Mouse (Mus musculus) heart, adult 2 months (tissue): ENCODE measurements at regions not wholly inside any gene's neighbourhood (a gene's known extent, or its start where the extent isn't known, plus 50 kb on each side); places are given as distances from the start of the nearest gene placed in this dataset.

Source experiments
- DNase-seq, 2 experiments: peaks; one replicate each; pipeline ENCODE4 v3.0.0; 2021
- H3K27ac ChIP-seq: fragments of 200-600 bp; 2 replicates; pipeline ENCODE4 v1.8.1; 2022
- H3K27me3 ChIP-seq: fragments of 200-500 bp; 2 replicates; pipeline ENCODE4 v1.6.1; 2012; ENCODE audit warnings: mild to moderate bottlenecking, low read length, inconsistent platforms, mixed read lengths; ENCODE audit not compliant: control insufficient read depth, insufficient read depth
- H3K36me3 ChIP-seq: fragments of 200-500 bp; 2 replicates; pipeline ENCODE4 v1.6.1; 2012; ENCODE audit warnings: low read length, inconsistent platforms; ENCODE audit not compliant: control insufficient read depth, insufficient read depth
- H3K4me1 ChIP-seq: fragments of 200-500 bp; 2 replicates; pipeline ENCODE4 v1.6.1; 2011; ENCODE audit warnings: low read length; ENCODE audit not compliant: control insufficient read depth, insufficient read depth
- H3K4me3 ChIP-seq: fragments of 200-600 bp; 2 replicates; pipeline ENCODE4 v1.8.1; 2022
- H3K79me2 ChIP-seq: fragments of 200-500 bp; replicated peaks from 2 replicates; pipeline ENCODE4 v1.6.1; 2012; ENCODE audit warnings: mild to moderate bottlenecking, inconsistent platforms, low read length, moderate library complexity, mixed read lengths; ENCODE audit not compliant: control insufficient read depth, insufficient read depth
- H3K9ac ChIP-seq: fragments of 200-500 bp; 2 replicates; pipeline ENCODE4 v1.6.1; 2012; ENCODE audit warnings: low read depth, mild to moderate bottlenecking, control low read depth, inconsistent platforms, low read length, mixed read lengths
- CTCF ChIP-seq: fragments of 200-600 bp; IDR thresholded peaks from 2 replicates; pipeline ENCODE4 v1.8.1; 2022; ENCODE audit warnings: antibody characterized with exemption, mild to moderate bottlenecking, moderate library complexity
- EP300 ChIP-seq: fragments of 200-500 bp; IDR thresholded peaks from 2 replicates; pipeline ENCODE4 v1.6.1; 2011; ENCODE audit warnings: low read depth, low read length, control low read depth; ENCODE audit not compliant: insufficient read depth
- POLR2A ChIP-seq: fragments of 200-500 bp; IDR thresholded peaks from 2 replicates; pipeline ENCODE4 v1.6.1; 2011; ENCODE audit warnings: mild to moderate bottlenecking, low read depth, low read length, control low read depth; ENCODE audit not compliant: insufficient read depth
- WGBS: fragments of 180-500 bp; shearing (Covaris S2); methylation state at CpG from one replicate; pipeline ENCODE4 v1.1.7; 2018; 5-methylcytosine and 5-hydroxymethylcytosine counted together
- intact Hi-C: fragments of 180-260 bp; cut with DNase I; formaldehyde crosslinking; loops from one replicate; pipeline ENCODE4 v1.15.1; 2025

- TF ChIP-seq EP300 (no peak), POLR2A (no peak), CTCF (no peak)
- WGBS: 70% methylated on average over 2 of the region's 2 CpGs
- DNase-seq: no peak
Observed at GRCm38 (mm10) chr3:38049290-38049689, 325.0 kb upstream of the Gm5148 start.

GRCm38 (mm10) chr3:38047445-38047844 lies 323.2 kb upstream of the Gm5148 start:
- Histone ChIP-seq H3K36me3 (no peaks in the 10 kb centered on the region), H3K4me1 (no peaks in the 10 kb centered on the region), H3K4me3 (no peak overlapping the region), H3K9ac (no peak overlapping the region), H3K27ac (no peak overlapping the region), H3K27me3 (no peaks in the 10 kb centered on the region), H3K79me2 (no peaks in the 10 kb centered on the region)
- intact Hi-C loops: no loop called here
- TF ChIP-seq POLR2A (no peak), EP300 (no peak), CTCF (no peak)
- DNase-seq: no peak
- 79% methylated on average over 4 of the region's 4 CpGs for WGBS

More at GRCm38 (mm10) chr3:38049290-38049689, 325.0 kb upstream of the Gm5148 start:
- no peak overlapping the region for H3K4me3 ChIP-seq
- no peaks in the 10 kb centered on the region for H3K79me2 ChIP-seq
- H3K9ac ChIP-seq: no peak overlapping the region
- H3K4me1 ChIP-seq: no peaks in the 10 kb centered on the region
- intact Hi-C loops: no loop called here
- no peaks in the 10 kb centered on the region for H3K36me3 ChIP-seq
- no peaks in the 10 kb centered on the region for H3K27me3 ChIP-seq
- no peak overlapping the region for H3K27ac ChIP-seq

GRCm38 (mm10) chr3:38046611-38047010 lies 322.3 kb upstream of the Gm5148 start:
- no peaks in the 10 kb centered on the region for H3K27me3 ChIP-seq
- H3K27ac ChIP-seq: no peak overlapping the region
- TF ChIP-seq CTCF (no peak), EP300 (no peak), POLR2A (no peak)
- no peak for DNase-seq
- no peaks in the 10 kb centered on the region for H3K4me1 ChIP-seq
- no peak overlapping the region for H3K9ac ChIP-seq
- no peak overlapping the region for H3K4me3 ChIP-seq
- H3K36me3 ChIP-seq: no peaks in the 10 kb centered on the region
- intact Hi-C loops: no loop called here
- H3K79me2 ChIP-seq: no peaks in the 10 kb centered on the region
- WGBS: 83% methylated on average over 4 of the region's 4 CpGs

GRCm38 (mm10) chr3:38045989-38046388 lies 321.7 kb upstream of the Gm5148 start:
- Histone ChIP-seq H3K36me3 (no peaks in the 10 kb centered on the region), H3K9ac (no peak overlapping the region), H3K4me1 (no peaks in the 10 kb centered on the region), H3K27me3 (no peaks in the 10 kb centered on the region), H3K27ac (no peak overlapping the region), H3K4me3 (no peak overlapping the region), H3K79me2 (no peaks in the 10 kb centered on the region)
- intact Hi-C loops: no loop called here
- DNase-seq: no peak
- TF ChIP-seq CTCF: no peak
- no peak for TF ChIP-seq POLR2A
- TF ChIP-seq EP300: no peak
- WGBS: 86% methylated on average over 2 of the region's 2 CpGs

- no peak overlapping the region for H3K4me3 ChIP-seq
- H3K4me1 ChIP-seq: no peaks in the 10 kb centered on the region
- H3K36me3 ChIP-seq: no peaks in the 10 kb centered on the region
- WGBS: 57% methylated on average over 6 of the region's 6 CpGs
- H3K9ac ChIP-seq: no peak overlapping the region
- intact Hi-C loops: no loop called here
- H3K27ac ChIP-seq: no peak overlapping the region
- no peaks in the 10 kb centered on the region for H3K27me3 ChIP-seq
- DNase-seq: no peak
- H3K79me2 ChIP-seq: no peaks in the 10 kb centered on the region
- no peak for TF ChIP-seq EP300
- TF ChIP-seq POLR2A: no peak
- TF ChIP-seq CTCF: 0 out of 2 replicates have a peak, but pooled peaks have one; percentile 5
Observed at GRCm38 (mm10) chr3:38045523-38045922, 321.2 kb upstream of the Gm5148 start.

- Histone ChIP-seq H3K4me3 (no peak overlapping the region), H3K36me3 (no peaks in the 10 kb centered on the region), H3K27ac (no peak overlapping the region), H3K79me2 (no peaks in the 10 kb centered on the region), H3K4me1 (no peaks in the 10 kb centered on the region), H3K9ac (no peak overlapping the region), H3K27me3 (no peaks in the 10 kb centered on the region)
- DNase-seq: no peak
- TF ChIP-seq EP300 (no peak), POLR2A (no peak), CTCF (no peak)
- 83% methylated on average over 7 of the region's 7 CpGs for whole genome bisulfite sequencing
- intact Hi-C loops: no loop called here
Observed at GRCm38 (mm10) chr3:38044338-38044737, 320.0 kb upstream of the Gm5148 start.
